Mouse (Mus musculus): ENCODE measurements around the gene Maml2. TPM values are rescaled to one million over a fixed set of nuclear protein-coding genes. Genes with fewer than 3 reads are reported as not detected.
"Not testable (repeated sequence)": the region's sequence is repeated elsewhere in the genome, so short reads cannot be mapped to it uniquely, and the experiment has no call there.

Gene Maml2
- polyA plus RNA-seq, 1 experiment from 2014 or later, result 6.3 TPM

DNA sequence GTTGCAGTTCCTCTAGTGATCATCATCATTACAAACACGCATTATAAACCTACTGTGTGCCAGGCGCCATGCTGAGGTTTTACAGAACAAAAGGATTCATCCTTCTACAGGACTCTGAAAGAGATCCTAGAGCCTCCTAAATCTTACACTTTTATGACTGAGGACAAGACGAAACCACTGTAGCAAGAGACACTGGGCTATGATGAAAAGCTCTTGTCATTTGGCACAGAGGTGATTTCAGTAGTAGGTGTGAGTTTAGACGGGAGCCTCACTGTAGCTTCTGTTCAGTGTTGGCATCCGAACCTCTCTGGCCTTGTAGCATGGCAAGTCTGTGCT is 402.0 kb downstream of the Maml2 start:
- WGBS, result 19% methylated on average over 5 of the region's 5 CpGs
- Histone ChIP-seq H3K36me3 (ENCODE audit: control insufficient read depth, insufficient read depth, low read length) (peaks cover 14% of the 10 kb centered on the region), H3K4me2 (ENCODE audit: low read length) (no peak overlapping the region), H3K27me3 (replicated peaks; ENCODE audit: control insufficient read depth, insufficient read depth, low read length) (no peaks in the 10 kb centered on the region), H3K9ac (ENCODE audit: low read length) (no peak overlapping the region), H3K4me1 (ENCODE audit: control insufficient read depth, insufficient read depth, low read length) (peaks cover 16% of the 10 kb centered on the region), H3K9me3 (replicated peaks; ENCODE audit: control insufficient read depth, low read length) (no peaks in the 10 kb centered on the region), H3K27ac (ENCODE audit: low read depth, low read length) (peak overlapping the region; percentile 23; the same call in 1 of the 2 replicates), H3K4me3 (ENCODE audit: low read depth, low read length) (no peak overlapping the region)
- no peak for DNase-seq (ENCODE audit: low spot score)
- ATAC-seq, result peak; percentile 6; the same call in 1 of the 2 replicates

DNA sequence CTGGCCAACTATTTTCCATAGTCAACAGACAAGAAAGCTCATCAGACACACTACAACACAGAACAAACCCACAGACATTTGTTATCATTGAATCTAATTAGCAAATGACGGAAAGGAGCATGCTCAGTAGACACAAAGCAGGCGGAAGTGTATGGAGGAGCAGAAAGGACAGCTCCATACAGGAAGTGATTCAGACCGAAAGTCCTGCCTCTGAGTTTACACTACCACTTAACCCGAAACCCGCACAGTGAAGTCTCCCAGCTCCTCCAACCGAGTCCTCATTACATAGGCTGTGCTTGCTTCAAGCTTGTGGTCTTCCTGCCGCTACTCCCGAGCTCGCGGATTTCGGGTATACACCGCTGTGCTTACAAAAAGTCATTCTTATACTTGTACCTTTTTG is 404.0 kb downstream of the Maml2 start:
- ATAC-seq, result no peak
- no peaks in the 10 kb centered on the region for H3K9me3 ChIP-seq (replicated peaks; ENCODE audit: control insufficient read depth, low read length)
- no peaks in the 10 kb centered on the region for H3K27me3 ChIP-seq (replicated peaks; ENCODE audit: control insufficient read depth, insufficient read depth, low read length)
- 97% methylated on average over 12 of the region's 12 CpGs for WGBS
- H3K4me3 ChIP-seq (ENCODE audit: low read depth, low read length), result no peak overlapping the region
- peaks cover 16% of the 10 kb centered on the region for H3K4me1 ChIP-seq (ENCODE audit: control insufficient read depth, insufficient read depth, low read length)
- DNase-seq (ENCODE audit: low spot score), result no peak
- H3K9ac ChIP-seq (ENCODE audit: low read length), result no peak overlapping the region
- no peak overlapping the region for H3K27ac ChIP-seq (ENCODE audit: low read depth, low read length)
- H3K4me2 ChIP-seq (ENCODE audit: low read length), result no peak overlapping the region
- H3K36me3 ChIP-seq (ENCODE audit: control insufficient read depth, insufficient read depth, low read length), result peaks cover 26% of the 10 kb centered on the region

DNA sequence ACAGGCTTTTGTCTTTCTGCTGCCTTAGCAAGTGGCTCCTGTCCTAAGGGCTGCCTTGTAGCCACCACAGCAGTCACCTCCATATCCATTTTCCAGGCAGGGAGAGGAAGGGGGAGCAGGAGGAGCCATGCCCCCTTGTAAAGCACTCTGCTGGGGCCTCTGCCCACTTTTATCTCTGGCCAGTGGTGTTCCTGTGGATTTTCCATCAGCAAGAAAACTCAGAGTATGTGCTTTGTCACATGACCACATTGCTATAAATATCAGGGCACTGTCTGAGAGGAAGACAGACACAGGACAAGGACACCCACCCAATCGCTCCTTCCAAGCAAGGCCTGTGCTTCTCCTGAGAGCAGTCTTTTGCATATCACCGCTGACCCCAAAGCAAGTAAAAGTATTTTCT is 405.3 kb downstream of the Maml2 start:
- Histone ChIP-seq H3K4me1 (ENCODE audit: control insufficient read depth, insufficient read depth, low read length) (peaks cover 11% of the 10 kb centered on the region), H3K36me3 (ENCODE audit: control insufficient read depth, insufficient read depth, low read length) (peaks cover 26% of the 10 kb centered on the region), H3K9me3 (replicated peaks; ENCODE audit: control insufficient read depth, low read length) (no peaks in the 10 kb centered on the region), H3K9ac (ENCODE audit: low read length) (no peak overlapping the region), H3K4me2 (ENCODE audit: low read length) (no peak overlapping the region), H3K27me3 (replicated peaks; ENCODE audit: control insufficient read depth, insufficient read depth, low read length) (no peaks in the 10 kb centered on the region), H3K27ac (ENCODE audit: low read depth, low read length) (no peak overlapping the region), H3K4me3 (ENCODE audit: low read depth, low read length) (no peak overlapping the region)
- whole genome bisulfite sequencing, result 88% methylated on average over 2 of the region's 2 CpGs
- no peak for ATAC-seq
- DNase-seq (ENCODE audit: low spot score), result no peak

DNA sequence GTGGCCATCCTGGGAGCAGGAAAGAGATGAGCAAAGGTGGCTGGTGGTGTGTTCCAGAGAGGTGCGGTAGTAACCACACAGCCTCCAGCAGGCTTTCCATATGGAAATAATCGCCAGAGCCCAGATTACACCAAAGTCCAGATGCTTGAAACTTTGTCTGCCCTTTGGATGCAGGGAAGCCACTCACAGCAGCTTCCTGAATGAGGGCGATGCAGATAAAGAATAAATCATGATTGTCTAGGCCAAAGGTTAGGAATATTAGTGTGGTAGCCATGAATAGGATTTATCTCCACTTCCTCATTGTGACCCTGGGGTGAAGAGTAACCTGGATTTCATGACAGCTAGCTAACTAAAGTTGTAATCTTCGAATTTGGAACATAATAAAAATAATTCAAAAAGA is 407.2 kb downstream of the Maml2 start:
- WGBS, result 86% methylated on average over 4 of the region's 4 CpGs
- ATAC-seq, result no peak
- H3K36me3 ChIP-seq (ENCODE audit: control insufficient read depth, insufficient read depth, low read length), result peaks cover 26% of the 10 kb centered on the region

DNA sequence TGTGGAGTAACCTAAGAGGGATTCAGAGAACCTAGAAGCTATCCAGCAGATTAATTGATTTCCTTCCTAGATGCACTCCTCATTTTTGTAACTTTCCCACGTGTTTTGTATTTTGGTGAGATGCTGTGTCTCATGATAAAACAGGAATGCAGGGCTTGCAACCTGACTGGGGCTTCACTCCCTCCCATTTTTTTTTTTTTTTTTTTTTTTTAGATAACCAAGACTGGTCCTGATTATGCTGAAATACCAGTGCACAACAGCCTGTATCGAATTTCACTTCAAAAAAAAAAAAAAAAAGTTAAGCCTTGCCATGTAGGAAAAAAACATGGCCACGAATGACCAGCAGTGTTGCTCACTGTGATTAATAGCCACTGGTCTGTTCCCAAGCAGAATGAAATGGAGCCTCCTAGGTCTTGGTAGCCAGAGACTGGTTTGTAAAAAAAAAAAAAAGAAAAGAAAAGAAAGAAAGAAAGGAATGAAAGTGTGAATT is 409.4 kb downstream of the Maml2 start:
- ATAC-seq, result no peak
- Histone ChIP-seq H3K9me3 (replicated peaks; ENCODE audit: control insufficient read depth, low read length) (no peaks in the 10 kb centered on the region), H3K4me3 (ENCODE audit: low read depth, low read length) (no peak overlapping the region), H3K4me2 (ENCODE audit: low read length) (no peak overlapping the region), H3K27me3 (replicated peaks; ENCODE audit: control insufficient read depth, insufficient read depth, low read length) (no peaks in the 10 kb centered on the region), H3K9ac (ENCODE audit: low read length) (no peak overlapping the region), H3K4me1 (ENCODE audit: control insufficient read depth, insufficient read depth, low read length) (no peaks in the 10 kb centered on the region), H3K36me3 (ENCODE audit: control insufficient read depth, insufficient read depth, low read length) (peaks cover 26% of the 10 kb centered on the region), H3K27ac (ENCODE audit: low read depth, low read length) (no peak overlapping the region)
- WGBS, result 39% methylated on average over 3 of the region's 3 CpGs
- DNase-seq (ENCODE audit: low spot score), result no peak

More for the DNA sequence above, 407.2 kb downstream of the Maml2 start:
- Histone ChIP-seq H3K4me2 (ENCODE audit: low read length) (no peak overlapping the region), H3K4me1 (ENCODE audit: control insufficient read depth, insufficient read depth, low read length) (peaks cover under 1% of the 10 kb centered on the region; the same call in 1 of the 2 replicates), H3K9me3 (replicated peaks; ENCODE audit: control insufficient read depth, low read length) (no peaks in the 10 kb centered on the region), H3K27ac (ENCODE audit: low read depth, low read length) (no peak overlapping the region), H3K4me3 (ENCODE audit: low read depth, low read length) (no peak overlapping the region), H3K9ac (ENCODE audit: low read length) (no peak overlapping the region), H3K27me3 (replicated peaks; ENCODE audit: control insufficient read depth, insufficient read depth, low read length) (no peaks in the 10 kb centered on the region)
- no peak for DNase-seq (ENCODE audit: low spot score)

DNA sequence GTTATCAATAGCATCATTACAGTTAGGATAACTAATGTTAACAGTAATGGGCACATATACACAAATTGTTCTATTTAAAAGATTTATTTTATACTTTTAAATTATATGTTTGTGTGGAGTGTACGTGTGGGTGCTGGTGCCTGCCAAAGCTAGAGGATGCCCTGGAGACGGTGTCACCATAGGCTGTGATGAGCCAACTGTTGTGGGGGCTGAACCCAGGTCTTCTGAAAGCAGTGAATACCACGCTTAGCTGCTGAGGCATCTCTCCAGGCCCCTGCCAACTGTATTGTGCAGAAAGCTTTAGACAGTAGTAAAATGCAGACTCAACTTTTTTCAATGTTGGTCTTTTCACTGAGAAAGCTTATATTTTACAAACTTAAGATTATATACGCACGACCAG is 411.7 kb downstream of the Maml2 start:
- H3K36me3 ChIP-seq (ENCODE audit: control insufficient read depth, insufficient read depth, low read length), result peaks cover 12% of the 10 kb centered on the region
- H3K4me1 ChIP-seq (ENCODE audit: control insufficient read depth, insufficient read depth, low read length), result no peaks in the 10 kb centered on the region
- ATAC-seq, result no peak
- H3K9ac ChIP-seq (ENCODE audit: low read length), result no peak overlapping the region
- H3K4me3 ChIP-seq (ENCODE audit: low read depth, low read length), result no peak overlapping the region
- no peak overlapping the region for H3K4me2 ChIP-seq (ENCODE audit: low read length)
- H3K27me3 ChIP-seq (replicated peaks; ENCODE audit: control insufficient read depth, insufficient read depth, low read length), result no peaks in the 10 kb centered on the region
- H3K9me3 ChIP-seq (replicated peaks; ENCODE audit: control insufficient read depth, low read length), result no peaks in the 10 kb centered on the region
- H3K27ac ChIP-seq (ENCODE audit: low read depth, low read length), result no peak overlapping the region
- DNase-seq (ENCODE audit: low spot score), result no peak
- WGBS, result 81% methylated on average over 5 of the region's 5 CpGs

DNA sequence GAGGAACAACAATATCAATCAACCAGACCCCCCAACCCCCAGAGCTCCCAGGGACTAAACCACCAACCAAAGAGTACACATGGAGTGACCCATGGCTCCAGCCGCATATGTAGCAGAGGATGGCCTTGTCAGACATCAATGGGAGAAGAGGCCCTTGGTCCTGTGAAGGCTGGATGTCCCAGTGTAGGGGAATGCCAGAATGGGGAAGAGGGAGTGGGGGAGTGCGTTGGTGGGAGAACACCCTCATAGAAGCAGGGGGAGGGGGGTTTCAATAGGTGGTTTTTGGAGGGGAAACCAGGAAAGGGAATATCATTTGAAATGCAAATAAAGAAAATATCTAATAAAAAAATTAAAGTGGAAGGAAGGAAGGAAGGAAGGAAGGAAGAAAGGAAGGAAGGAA is 418.1 kb downstream of the Maml2 start:
- H3K36me3 ChIP-seq (ENCODE audit: control insufficient read depth, insufficient read depth, low read length); H3K9ac ChIP-seq (ENCODE audit: low read length); H3K4me3 ChIP-seq (ENCODE audit: low read depth, low read length); H3K27ac ChIP-seq (ENCODE audit: low read depth, low read length); H3K9me3 ChIP-seq (replicated peaks; ENCODE audit: control insufficient read depth, low read length); H3K27me3 ChIP-seq (replicated peaks; ENCODE audit: control insufficient read depth, insufficient read depth, low read length); DNase-seq (ENCODE audit: low spot score); H3K4me2 ChIP-seq (ENCODE audit: low read length); H3K4me1 ChIP-seq (ENCODE audit: control insufficient read depth, insufficient read depth, low read length): not testable (repeated sequence)
- ATAC-seq, result 0 out of 2 replicates have a peak, but pooled peaks have one; percentile 48
- 85% methylated on average over 2 of the region's 2 CpGs for WGBS

DNA sequence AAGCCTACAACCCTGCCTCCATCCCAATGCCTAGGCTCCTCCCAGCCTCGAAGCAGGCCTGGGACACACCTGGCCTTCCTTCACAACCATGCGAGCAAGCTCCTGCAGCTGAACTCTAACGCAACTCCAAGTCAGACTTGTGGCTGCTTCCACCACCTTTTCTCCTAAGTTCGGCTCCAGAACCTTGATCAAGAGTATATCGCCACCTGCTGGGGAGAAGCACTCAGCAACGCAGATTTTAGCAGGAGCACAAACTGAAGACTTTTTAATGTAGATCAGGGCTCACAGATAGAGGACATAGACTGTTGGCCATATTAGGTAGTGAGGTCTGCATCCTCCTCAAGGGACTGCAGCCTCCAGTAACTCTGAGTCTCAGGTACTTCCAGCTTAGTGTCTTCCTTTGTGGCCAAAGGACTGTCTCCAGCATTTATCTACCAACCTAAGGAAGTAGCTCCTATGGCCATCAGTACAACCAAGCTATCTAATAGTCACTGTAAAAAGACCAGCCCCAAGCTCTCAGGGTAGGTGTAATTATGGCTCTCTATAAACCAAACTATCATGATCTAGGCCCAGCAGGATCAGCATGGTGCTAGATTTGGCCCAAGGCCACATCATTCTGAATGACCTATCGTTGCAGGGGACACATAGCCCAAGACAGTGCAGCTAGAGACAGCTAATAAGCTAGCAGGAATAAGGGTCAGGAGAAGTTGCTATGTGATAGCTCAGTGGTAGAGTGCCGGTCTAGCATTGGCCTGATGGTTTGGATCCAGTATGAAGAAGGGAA is 418.8 kb downstream of the Maml2 start:
- Histone ChIP-seq H3K36me3 (ENCODE audit: control insufficient read depth, insufficient read depth, low read length) (no peaks in the 10 kb centered on the region), H3K27me3 (replicated peaks; ENCODE audit: control insufficient read depth, insufficient read depth, low read length) (no peaks in the 10 kb centered on the region), H3K4me2 (ENCODE audit: low read length) (no peak overlapping the region), H3K9me3 (replicated peaks; ENCODE audit: control insufficient read depth, low read length) (no peaks in the 10 kb centered on the region), H3K9ac (ENCODE audit: low read length) (no peak overlapping the region), H3K27ac (ENCODE audit: low read depth, low read length) (no peak overlapping the region), H3K4me1 (ENCODE audit: control insufficient read depth, insufficient read depth, low read length) (no peaks in the 10 kb centered on the region), H3K4me3 (ENCODE audit: low read depth, low read length) (no peak overlapping the region)
- ATAC-seq (peak; percentile 78), DNase-seq (ENCODE audit: low spot score) (peak; percentile 92)
- WGBS, result 26% methylated on average over 8 of the region's 8 CpGs

DNA sequence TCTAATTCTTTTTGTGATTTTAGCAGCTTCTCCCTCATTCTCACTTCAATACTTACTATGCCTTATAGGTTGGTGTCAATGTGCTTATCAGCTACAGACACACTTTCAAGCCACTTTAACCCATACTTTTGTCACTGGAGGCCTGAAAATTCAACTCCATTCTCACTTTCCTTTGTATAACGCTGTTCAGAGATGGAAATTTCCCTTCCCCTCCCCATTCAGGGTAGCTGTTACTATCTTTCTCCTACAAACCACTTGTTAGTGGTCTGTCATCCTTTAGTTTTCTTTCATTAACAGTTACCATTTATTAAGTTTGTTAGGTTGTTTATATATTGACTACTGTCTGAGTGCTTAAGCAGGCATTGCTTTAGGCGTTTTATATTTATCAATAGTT is 450.6 kb downstream of the Maml2 start, which contains the start of gene Mtmr2:
TSS of gene Mtmr2 (plus strand) at position 7 of the 394 bp plus-strand sequence.
- H3K27ac ChIP-seq (ENCODE audit: low read depth, low read length), result peak within 1 kb of the TSS; percentile 87
- no peaks in the 10 kb centered on the region for H3K27me3 ChIP-seq (replicated peaks; ENCODE audit: control insufficient read depth, insufficient read depth, low read length)
- peak within 1 kb of the TSS; percentile 98 for H3K4me3 ChIP-seq (ENCODE audit: low read depth, low read length)
- ATAC-seq (0 out of 2 replicates have a peak, but pooled peaks have one; percentile 0), DNase-seq (ENCODE audit: low spot score) (no peak)
- WGBS, result 49% methylated on average over 2 of the region's 2 CpGs
- H3K4me2 ChIP-seq (ENCODE audit: low read length), result peak within 1 kb of the TSS; percentile 69
- H3K9me3 ChIP-seq (replicated peaks; ENCODE audit: control insufficient read depth, low read length), result no peaks in the 10 kb centered on the region
- peaks cover 8% of the 10 kb centered on the region for H3K4me1 ChIP-seq (ENCODE audit: control insufficient read depth, insufficient read depth, low read length)
- peak within 1 kb of the TSS; percentile 98 for H3K9ac ChIP-seq (ENCODE audit: low read length)
- no peaks in the 10 kb centered on the region for H3K36me3 ChIP-seq (ENCODE audit: control insufficient read depth, insufficient read depth, low read length)
